Mouse (Mus musculus): ENCODE data around the gene Ccl6.

GRCm38 (mm10) chr11:83610900-83611299, 18.0 kb upstream of the Ccl6 start:
- TF ChIP-seq HCFC1 (IDR thresholded peaks at IDR 0.05; ENCODE audit: low read depth, low read length), result no peak
- TF ChIP-seq MEF2A (IDR thresholded peaks at IDR 0.05; ENCODE audit: borderline replicate concordance, low read depth, low read length), result no peak
- peak; percentile 71 for TF ChIP-seq EP300 (IDR thresholded peaks at IDR 0.05; ENCODE audit: low read length)
- TF ChIP-seq CTCF (conservative IDR thresholded peaks at IDR 0.05 in 1 of 2, IDR thresholded peaks at IDR 0.05 in 1 of 2; ENCODE audit: low read depth in 2 of 2, low read length in 2 of 2), result no peak
- no peak for TF ChIP-seq MXI1 (IDR thresholded peaks at IDR 0.05; ENCODE audit: low read depth, low read length)
- no peak for TF ChIP-seq ZNF384 (IDR thresholded peaks at IDR 0.05; ENCODE audit: low read depth, low read length)
- TF ChIP-seq MAX (IDR thresholded peaks at IDR 0.05; ENCODE audit: low read length), result no peak

Measured in CH12.LX (cell line).